Mouse (Mus musculus): ENCODE measurements at regions not wholly inside any gene's neighbourhood (a gene's known extent, or its start where the extent isn't known, plus 50 kb on each side); places are given as distances from the start of the nearest gene placed in this dataset.
A peak's percentile ranks its signal among the peaks of the same experiment; 100 is the strongest.

- peak; percentile 32 for DNase-seq (ENCODE audit: low read depth)
These were observed 96.2 kb upstream of the Klf9 start for GRCm38 (mm10) chr19:23044510-23045464.

- DNase-seq (ENCODE audit: low read depth), result no peak
These were observed 89.6 kb upstream of the Klf9 start for GRCm38 (mm10) chr19:23051456-23051855.

- DNase-seq (ENCODE audit: low read depth), result peak; percentile 88
These were observed 86.6 kb upstream of the Klf9 start for GRCm38 (mm10) chr19:23054440-23054839.

- no peak for DNase-seq (ENCODE audit: low read depth)
These were observed 84.9 kb upstream of the Klf9 start for GRCm38 (mm10) chr19:23055916-23056805.

GRCm38 (mm10) chr19:23056851-23057707, 83.9 kb upstream of the Klf9 start:
- peak; percentile 48 for DNase-seq (ENCODE audit: low read depth)

- DNase-seq (ENCODE audit: low read depth), result no peak
These were observed 83.1 kb upstream of the Klf9 start for GRCm38 (mm10) chr19:23057739-23058501.

- DNase-seq (ENCODE audit: low read depth), result peak; percentile 16
These were observed 82.5 kb upstream of the Klf9 start for GRCm38 (mm10) chr19:23058502-23058900.

GRCm38 (mm10) chr19:23061081-23061640, 79.9 kb upstream of the Klf9 start:
- no peak for DNase-seq (ENCODE audit: low read depth)

GRCm38 (mm10) chr19:23061906-23062305, 79.1 kb upstream of the Klf9 start:
- DNase-seq (ENCODE audit: low read depth), result no peak

GRCm38 (mm10) chr19:23062851-23063250, 78.2 kb upstream of the Klf9 start:
- no peak for DNase-seq (ENCODE audit: low read depth)

- DNase-seq (ENCODE audit: low read depth), result no peak
These were observed 75.5 kb upstream of the Klf9 start for GRCm38 (mm10) chr19:23065548-23065947.

GRCm38 (mm10) chr19:23066726-23067125, 74.3 kb upstream of the Klf9 start:
- no peak for DNase-seq (ENCODE audit: low read depth)

GRCm38 (mm10) chr19:23068600-23068999, 72.4 kb upstream of the Klf9 start:
- no peak for DNase-seq (ENCODE audit: low read depth)

GRCm38 (mm10) chr19:23069656-23070055, 71.4 kb upstream of the Klf9 start:
- no peak for DNase-seq (ENCODE audit: low read depth)

- DNase-seq (ENCODE audit: low read depth), result no peak
These were observed 70.0 kb upstream of the Klf9 start for GRCm38 (mm10) chr19:23071000-23071399.

GRCm38 (mm10) chr19:23074602-23075570, 66.1 kb upstream of the Klf9 start:
- no peak for DNase-seq (ENCODE audit: low read depth)

- DNase-seq (ENCODE audit: low read depth), result peak; percentile 18
These were observed 65.2 kb upstream of the Klf9 start for GRCm38 (mm10) chr19:23075790-23076189.

- no peak for DNase-seq (ENCODE audit: low read depth)
These were observed 55.8 kb upstream of the Klf9 start for GRCm38 (mm10) chr19:23085173-23085660.

GRCm38 (mm10) chr19:23087575-23087974, 53.5 kb upstream of the Klf9 start:
- DNase-seq (ENCODE audit: low read depth), result no peak

Data from NIH3T3 (cell line).